Mouse (Mus musculus): Measurements from ENCODE around the gene Kif2c. TPM values are rescaled to one million over a fixed set of nuclear protein-coding genes. Genes with fewer than 3 reads are reported as not detected.
A peak's percentile ranks its signal among the peaks of the same experiment; 100 is the strongest.

The Kif2c gene
- 16.5 and 21.8 TPM in 2 replicates for polyA plus RNA-seq (2012; rRNA removed)

DNA sequence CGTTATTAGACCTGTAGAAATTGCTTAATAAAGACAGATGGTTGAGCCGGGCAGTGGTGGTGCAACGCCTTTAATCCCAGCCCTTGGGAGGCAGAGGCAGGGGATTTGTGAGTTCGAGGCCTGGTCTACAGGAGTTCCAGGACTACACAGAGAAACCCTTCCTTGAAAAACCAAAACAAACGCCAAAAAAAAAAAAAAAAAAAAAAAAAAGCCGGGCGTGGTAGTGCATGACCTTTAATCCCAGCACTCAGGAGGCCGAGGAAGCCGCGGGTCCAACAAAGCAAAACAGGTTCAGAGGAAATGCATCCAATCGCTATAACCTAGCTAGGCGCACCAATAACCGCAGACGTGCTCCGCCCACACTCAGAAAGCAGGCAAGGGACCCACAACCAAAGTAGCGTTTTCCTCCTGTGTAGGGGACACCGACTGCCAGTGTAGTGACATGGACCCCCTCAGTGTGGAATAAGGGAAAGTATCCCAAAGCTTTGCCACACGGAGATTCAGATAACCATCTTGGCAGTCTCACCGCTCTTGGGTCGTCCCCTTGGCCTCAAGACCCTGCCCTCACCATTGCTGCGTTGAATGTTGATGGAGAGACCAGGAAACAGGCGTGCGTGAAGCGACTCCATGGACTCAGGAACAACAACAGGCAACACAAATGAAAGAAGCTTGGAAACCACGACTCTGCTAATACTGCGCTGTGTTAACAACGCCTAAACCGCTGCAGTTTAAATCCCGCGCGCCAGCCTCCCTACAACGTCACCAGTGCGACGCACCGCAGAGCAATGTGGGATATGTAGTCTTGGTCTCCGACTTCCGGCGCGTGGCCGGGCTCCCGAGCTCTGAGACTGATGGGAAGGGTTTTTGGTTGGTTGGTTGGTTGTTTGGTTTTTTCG lies at the start of gene Kif2c:
Gene Kif2c, minus strand, starts transcription at position 777 of the 896 bp plus-strand sequence.
- peak within 1 kb of the TSS; percentile 55 for H3K4me3 ChIP-seq (ENCODE audit: control insufficient read depth, insufficient read depth, low read length)
- peaks cover 17% of the 10 kb centered on the region for H3K36me3 ChIP-seq (ENCODE audit: control insufficient read depth, insufficient read depth, low read length)
- peak; percentile 93 for DNase-seq
- peaks cover 7% of the 10 kb centered on the region; the same call in 1 of the 2 replicates for H3K4me1 ChIP-seq (replicated peaks; ENCODE audit: control insufficient read depth, insufficient read depth, low read length)
- no peaks in the 10 kb centered on the region for H3K27me3 ChIP-seq (ENCODE audit: control insufficient read depth, insufficient read depth, low read length)
- TF ChIP-seq POLR2A (IDR thresholded peaks at IDR 0.05; ENCODE audit: control insufficient read depth, extremely low read depth, insufficient read depth, low read length, poor library complexity) (peak; percentile 46; the same call in 1 of the 2 replicates), CTCF (IDR thresholded peaks at IDR 0.05; ENCODE audit: borderline replicate concordance, control insufficient read depth, extremely low read depth, insufficient read depth, low read length, poor library complexity) (no peak)
- H3K27ac ChIP-seq (ENCODE audit: control insufficient read depth, insufficient read depth, low read length): no peak within 1 kb of the TSS; the same call in 1 of the 2 replicates
- WGBS: 2% methylated on average over 42 of the region's 42 CpGs

DNA sequence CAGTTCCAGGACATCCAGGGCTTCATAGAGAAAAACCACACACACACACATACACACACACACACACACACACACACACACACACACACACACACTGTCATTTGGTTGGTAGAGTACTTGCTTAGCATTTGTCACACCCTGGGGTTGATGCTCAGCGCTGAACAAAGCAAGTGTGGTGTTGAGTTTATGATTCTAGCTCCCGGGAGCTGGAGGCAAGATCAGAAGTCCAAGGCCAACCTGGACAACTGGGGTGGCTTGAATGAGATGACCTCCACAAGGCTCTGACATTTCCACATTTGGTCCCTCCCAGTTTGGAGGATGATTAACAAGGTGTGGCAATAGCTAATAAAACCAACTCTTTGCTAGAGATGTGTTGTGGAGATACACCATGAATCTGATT lies 48.8 kb upstream of the Kif2c start:
- H3K27me3 ChIP-seq (ENCODE audit: control insufficient read depth, insufficient read depth, low read length): no peaks in the 10 kb centered on the region
- no peaks in the 10 kb centered on the region for H3K36me3 ChIP-seq (ENCODE audit: control insufficient read depth, insufficient read depth, low read length)
- DNase-seq: no peak
- no peak overlapping the region for H3K27ac ChIP-seq (ENCODE audit: control insufficient read depth, insufficient read depth, low read length)
- TF ChIP-seq POLR2A (IDR thresholded peaks at IDR 0.05; ENCODE audit: control insufficient read depth, extremely low read depth, insufficient read depth, low read length, poor library complexity) (no peak), CTCF (IDR thresholded peaks at IDR 0.05; ENCODE audit: borderline replicate concordance, control insufficient read depth, extremely low read depth, insufficient read depth, low read length, poor library complexity) (no peak)
- no peak overlapping the region for H3K4me3 ChIP-seq (ENCODE audit: control insufficient read depth, insufficient read depth, low read length)
- 97% methylated on average over 2 of the region's 2 CpGs for WGBS
- H3K4me1 ChIP-seq (replicated peaks; ENCODE audit: control insufficient read depth, insufficient read depth, low read length): no peaks in the 10 kb centered on the region

DNA sequence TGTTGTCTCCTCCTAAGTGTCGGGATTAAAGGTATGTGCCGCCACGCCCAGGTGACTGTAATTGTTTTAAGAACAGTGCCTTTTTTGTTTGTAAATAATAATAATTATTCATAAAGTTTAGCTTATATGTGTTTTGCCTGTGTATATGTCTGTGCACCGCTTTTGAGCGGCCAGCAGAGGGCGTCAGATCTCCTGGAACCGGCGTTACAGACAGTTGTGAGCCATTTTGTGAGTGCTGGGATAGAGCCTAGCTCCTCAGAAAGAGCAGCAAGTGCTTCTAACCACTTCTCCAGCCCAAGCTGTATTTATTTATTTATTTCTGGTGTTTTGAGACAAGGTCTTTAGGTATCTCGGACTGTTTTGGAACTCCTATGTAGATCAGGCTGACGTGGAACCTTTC lies 47.9 kb upstream of the Kif2c start:
- Histone ChIP-seq H3K36me3 (ENCODE audit: control insufficient read depth, insufficient read depth, low read length) (no peaks in the 10 kb centered on the region), H3K27me3 (ENCODE audit: control insufficient read depth, insufficient read depth, low read length) (no peaks in the 10 kb centered on the region), H3K27ac (ENCODE audit: control insufficient read depth, insufficient read depth, low read length) (no peak overlapping the region), H3K4me3 (ENCODE audit: control insufficient read depth, insufficient read depth, low read length) (no peak overlapping the region), H3K4me1 (replicated peaks; ENCODE audit: control insufficient read depth, insufficient read depth, low read length) (no peaks in the 10 kb centered on the region)
- no peak for TF ChIP-seq POLR2A (IDR thresholded peaks at IDR 0.05; ENCODE audit: control insufficient read depth, extremely low read depth, insufficient read depth, low read length, poor library complexity)
- TF ChIP-seq CTCF (IDR thresholded peaks at IDR 0.05; ENCODE audit: borderline replicate concordance, control insufficient read depth, extremely low read depth, insufficient read depth, low read length, poor library complexity): no peak
- no peak for DNase-seq
- 72% methylated on average over 10 of the region's 10 CpGs for WGBS

DNA sequence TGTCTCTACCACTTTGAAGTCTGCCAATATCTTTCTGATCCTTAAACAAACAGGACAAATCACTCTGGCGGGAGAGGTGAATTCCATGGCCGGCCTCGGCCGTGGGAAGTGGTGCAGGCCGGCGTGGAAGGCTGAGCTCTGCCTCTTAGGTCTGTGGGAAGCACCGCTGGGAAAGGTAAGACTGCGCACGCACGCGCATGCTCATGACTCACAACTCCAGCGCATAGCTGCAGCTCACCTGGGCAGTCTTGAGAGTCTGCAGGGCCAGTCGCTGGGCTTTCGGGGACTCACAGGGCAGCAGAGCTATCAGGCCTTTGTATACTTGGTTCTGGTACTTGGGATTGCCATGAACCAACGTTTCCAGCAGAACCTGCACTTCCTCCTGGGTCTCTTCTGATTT lies 47.2 kb upstream of the Kif2c start:
- Histone ChIP-seq H3K27ac (ENCODE audit: control insufficient read depth, insufficient read depth, low read length) (no peak overlapping the region), H3K36me3 (ENCODE audit: control insufficient read depth, insufficient read depth, low read length) (no peaks in the 10 kb centered on the region), H3K27me3 (ENCODE audit: control insufficient read depth, insufficient read depth, low read length) (no peaks in the 10 kb centered on the region), H3K4me1 (replicated peaks; ENCODE audit: control insufficient read depth, insufficient read depth, low read length) (no peaks in the 10 kb centered on the region), H3K4me3 (ENCODE audit: control insufficient read depth, insufficient read depth, low read length) (no peak overlapping the region)
- 93% methylated on average over 15 of the region's 15 CpGs for WGBS
- no peak for TF ChIP-seq POLR2A (IDR thresholded peaks at IDR 0.05; ENCODE audit: control insufficient read depth, extremely low read depth, insufficient read depth, low read length, poor library complexity)
- TF ChIP-seq CTCF (IDR thresholded peaks at IDR 0.05; ENCODE audit: borderline replicate concordance, control insufficient read depth, extremely low read depth, insufficient read depth, low read length, poor library complexity): no peak
- no peak for DNase-seq

DNA sequence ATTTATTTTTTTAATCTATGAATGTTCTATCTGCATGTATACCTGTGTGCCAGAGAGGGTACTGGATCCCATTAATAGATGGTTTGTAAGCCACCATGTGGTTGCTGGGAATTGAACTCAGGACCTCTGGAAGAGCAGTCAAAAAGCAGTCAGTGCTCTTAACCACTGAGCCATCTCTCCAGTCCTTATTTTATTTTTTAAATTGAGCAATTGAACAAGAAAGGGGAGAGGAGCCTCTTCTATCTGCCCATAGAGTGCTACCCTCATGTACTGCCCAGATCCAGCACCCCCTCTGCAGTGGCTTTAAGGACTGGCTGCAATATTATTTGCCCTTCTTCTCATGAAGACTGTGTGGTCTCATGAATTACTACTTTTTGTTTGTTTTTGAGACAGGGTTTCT lies 42.8 kb upstream of the Kif2c start:
- Histone ChIP-seq H3K4me1 (replicated peaks; ENCODE audit: control insufficient read depth, insufficient read depth, low read length) (no peaks in the 10 kb centered on the region), H3K4me3 (ENCODE audit: control insufficient read depth, insufficient read depth, low read length) (no peak overlapping the region), H3K36me3 (ENCODE audit: control insufficient read depth, insufficient read depth, low read length) (no peaks in the 10 kb centered on the region), H3K27me3 (ENCODE audit: control insufficient read depth, insufficient read depth, low read length) (no peaks in the 10 kb centered on the region), H3K27ac (ENCODE audit: control insufficient read depth, insufficient read depth, low read length) (no peak overlapping the region)
- DNase-seq: no peak
- TF ChIP-seq CTCF (IDR thresholded peaks at IDR 0.05; ENCODE audit: borderline replicate concordance, control insufficient read depth, extremely low read depth, insufficient read depth, low read length, poor library complexity): no peak
- no peak for TF ChIP-seq POLR2A (IDR thresholded peaks at IDR 0.05; ENCODE audit: control insufficient read depth, extremely low read depth, insufficient read depth, low read length, poor library complexity)

DNA sequence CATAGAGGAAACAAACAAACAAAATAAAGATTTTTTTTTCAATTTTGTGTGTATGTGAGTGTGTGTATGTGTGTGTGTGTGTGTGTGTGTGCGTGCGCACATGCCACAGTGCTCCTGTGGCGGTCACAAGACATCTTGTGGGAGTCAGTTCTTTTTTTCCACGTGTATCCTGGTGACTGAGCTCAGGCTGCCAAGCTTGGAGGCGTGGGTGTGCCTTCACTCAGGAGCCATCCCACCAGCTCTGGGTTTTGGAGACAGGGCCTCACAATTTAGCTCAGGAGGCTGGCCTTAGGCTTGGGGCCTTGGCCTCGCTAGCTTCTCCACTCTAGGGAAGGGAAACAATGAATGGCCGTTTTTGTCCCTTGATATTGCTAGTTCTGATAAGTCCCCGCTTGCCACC lies 41.7 kb upstream of the Kif2c start:
- H3K4me1 ChIP-seq (replicated peaks; ENCODE audit: control insufficient read depth, insufficient read depth, low read length): no peaks in the 10 kb centered on the region
- TF ChIP-seq CTCF (IDR thresholded peaks at IDR 0.05; ENCODE audit: borderline replicate concordance, control insufficient read depth, extremely low read depth, insufficient read depth, low read length, poor library complexity) (no peak), POLR2A (IDR thresholded peaks at IDR 0.05; ENCODE audit: control insufficient read depth, extremely low read depth, insufficient read depth, low read length, poor library complexity) (no peak)
- no peak for DNase-seq
- no peaks in the 10 kb centered on the region for H3K27me3 ChIP-seq (ENCODE audit: control insufficient read depth, insufficient read depth, low read length)
- H3K4me3 ChIP-seq (ENCODE audit: control insufficient read depth, insufficient read depth, low read length): no peak overlapping the region
- 91% methylated on average over 8 of the region's 8 CpGs for WGBS
- no peak overlapping the region for H3K27ac ChIP-seq (ENCODE audit: control insufficient read depth, insufficient read depth, low read length)
- no peaks in the 10 kb centered on the region for H3K36me3 ChIP-seq (ENCODE audit: control insufficient read depth, insufficient read depth, low read length)
